Mouse (Mus musculus) cerebellum, postnatal 10 days (tissue): ENCODE results near the gene Fam117a.

Experiments
- DNase-seq, 2 experiments: peaks; one replicate each; pipeline ENCODE4 v3.0.0; 2021; ENCODE audit warnings: mixed read lengths in 2 of 2

Gene Fam117a

DNA sequence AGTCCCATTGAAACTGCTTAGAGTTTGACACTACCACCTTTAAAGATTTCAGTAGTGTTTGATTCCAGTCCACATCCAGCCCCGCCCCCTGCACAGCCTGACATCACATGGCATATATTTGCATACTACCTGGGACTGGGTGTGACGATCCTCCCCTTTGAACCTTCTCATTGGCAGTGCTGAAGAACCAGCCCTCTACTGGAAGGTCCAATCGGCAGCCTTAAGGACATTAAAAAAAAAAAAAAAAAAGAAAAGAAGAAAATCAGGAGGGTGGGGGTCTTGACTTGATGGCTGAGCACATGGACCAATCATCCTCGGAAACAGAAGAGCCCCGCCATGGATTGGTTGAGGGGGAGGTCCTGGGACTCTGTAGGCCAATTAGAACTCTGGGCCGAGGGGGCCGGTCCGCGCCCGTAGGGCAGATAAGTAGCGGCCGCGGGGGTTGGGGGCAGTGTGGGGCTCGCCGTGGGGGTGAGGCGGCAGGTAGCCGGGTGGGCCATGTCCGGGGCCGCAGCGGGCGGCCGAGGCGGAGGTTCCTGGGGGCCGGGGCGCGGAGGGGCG lies at the start of gene Fam117a:
Gene Fam117a (plus strand): TSS at position 451 of the 561 bp plus-strand sequence.
- DNase-seq: peak; percentile 85 to 91

- DNase-seq: no peak
Observed at GRCm38 (mm10) chr11:95291998-95292397, 44.8 kb upstream of the Fam117a start.

DNA sequence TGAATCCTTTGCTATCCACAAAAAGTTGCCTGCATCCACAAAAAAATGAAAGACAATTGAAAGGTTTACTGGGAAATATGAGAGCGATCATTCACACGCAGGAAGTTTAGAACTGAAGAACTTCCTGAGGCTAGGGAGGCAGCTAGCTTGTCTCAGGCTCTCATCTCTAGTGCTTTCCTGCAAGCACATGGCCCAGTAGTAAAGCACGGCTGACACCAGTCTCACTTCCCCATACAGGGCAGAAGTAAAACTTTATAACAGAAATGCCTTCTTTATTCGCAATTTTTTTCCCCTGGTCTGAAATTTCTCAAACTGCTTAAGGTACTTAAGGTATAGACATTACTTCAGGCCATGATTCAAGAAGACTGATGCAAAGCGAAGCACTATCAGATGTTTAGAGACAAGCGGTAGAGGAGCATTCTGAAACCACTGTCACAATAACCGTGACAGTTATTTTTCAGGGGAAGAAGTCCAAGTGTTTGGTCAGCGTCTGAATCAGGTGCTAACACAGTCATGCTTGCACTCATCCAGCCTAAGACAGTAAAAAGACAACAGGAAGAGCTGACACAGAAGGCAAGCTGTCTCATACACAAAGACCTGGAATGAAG lies 43.7 kb upstream of the Fam117a start:
- DNase-seq: no peak

- no peak for DNase-seq
Observed at GRCm38 (mm10) chr11:95295736-95296135, 41.1 kb upstream of the Fam117a start.

- DNase-seq: peak; percentile 20 to 38
Observed at GRCm38 (mm10) chr11:95298146-95298545, 38.7 kb upstream of the Fam117a start.

- no peak for DNase-seq
Observed at GRCm38 (mm10) chr11:95299886-95300285, 36.9 kb upstream of the Fam117a start.

DNA sequence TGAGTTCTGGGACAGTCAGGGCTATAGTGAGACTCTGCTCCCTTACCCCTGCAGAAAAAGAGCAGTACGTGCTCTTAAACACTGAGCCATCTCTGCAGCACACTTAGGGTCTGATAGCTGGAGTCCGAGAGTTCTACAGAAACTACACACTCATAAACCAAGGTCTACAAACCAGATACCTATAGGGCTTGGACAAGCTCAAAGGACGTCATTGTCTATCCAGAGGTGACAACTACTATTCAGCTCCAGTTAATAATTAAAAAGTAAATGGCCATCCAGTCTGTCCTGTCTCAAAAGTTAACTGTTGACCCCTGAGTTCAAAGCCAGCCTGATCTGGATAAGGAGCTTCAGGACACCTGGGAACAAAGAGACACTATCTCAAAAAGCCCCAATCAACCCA lies 35.0 kb upstream of the Fam117a start:
- no peak for DNase-seq

DNA sequence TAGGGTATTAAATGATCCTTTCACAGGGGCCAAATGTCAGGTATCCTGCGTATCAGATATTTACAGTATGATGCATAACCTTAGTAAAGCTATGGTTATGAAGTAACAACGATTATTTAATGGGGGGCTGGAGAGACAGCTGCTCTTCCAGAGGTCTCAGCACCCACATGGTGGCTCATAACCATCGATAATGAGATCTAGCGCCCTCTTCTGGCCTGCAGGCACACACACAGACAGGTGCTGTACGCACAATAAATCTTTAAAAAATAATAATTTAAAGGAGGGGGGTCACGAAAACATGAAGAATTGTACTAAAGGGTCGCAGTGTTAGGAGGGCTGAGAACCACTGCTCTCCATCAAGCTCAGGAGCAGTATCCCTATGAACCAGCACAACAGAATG lies 31.2 kb upstream of the Fam117a start:
- DNase-seq: no peak

- no peak for DNase-seq
Observed at GRCm38 (mm10) chr11:95307526-95307925, 29.3 kb upstream of the Fam117a start.

GRCm38 (mm10) chr11:95309510-95310006 lies 27.3 kb upstream of the Fam117a start:
- DNase-seq: peak; percentile 97 to 98

DNA sequence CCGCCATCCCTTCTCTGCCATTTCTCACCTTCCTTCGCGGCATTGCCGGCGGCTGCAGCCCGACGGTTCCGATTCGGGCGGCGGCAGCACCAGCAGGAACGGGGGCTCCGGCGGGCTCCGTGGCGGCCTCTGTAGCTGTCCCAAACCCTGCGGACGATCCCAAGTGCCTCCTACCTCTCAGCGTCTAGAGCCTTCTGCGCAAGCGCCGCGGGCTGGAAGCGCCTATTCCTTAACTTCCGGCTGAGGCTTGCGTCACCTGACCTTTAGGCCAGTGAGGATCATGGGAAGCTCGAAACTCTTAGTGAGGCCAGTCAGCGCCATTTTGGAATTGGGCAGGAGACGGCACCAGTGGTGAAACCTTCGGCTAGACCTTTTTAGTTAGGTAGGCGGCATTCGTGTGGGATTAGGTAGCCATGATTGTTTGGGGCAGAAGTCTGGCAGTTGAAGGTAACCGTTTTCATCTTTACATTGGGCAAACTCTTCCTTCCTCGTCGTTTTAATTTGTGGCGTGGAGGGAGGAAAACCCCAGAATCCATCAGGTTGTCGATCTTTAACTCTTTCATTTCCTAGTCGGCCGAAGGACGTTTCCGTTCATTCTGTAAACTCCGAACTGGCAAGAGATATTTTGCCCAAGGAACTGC lies 26.7 kb upstream of the Fam117a start, which contains the start of gene Kat7:
Gene Kat7 (minus strand): TSS at position 240 of the 641 bp plus-strand sequence.
- DNase-seq: peak; percentile 96 to 98

GRCm38 (mm10) chr11:95310648-95311424 lies 26.0 kb upstream of the Fam117a start:
- peak in 1 of 2 experiments; percentile 22 for DNase-seq

DNA sequence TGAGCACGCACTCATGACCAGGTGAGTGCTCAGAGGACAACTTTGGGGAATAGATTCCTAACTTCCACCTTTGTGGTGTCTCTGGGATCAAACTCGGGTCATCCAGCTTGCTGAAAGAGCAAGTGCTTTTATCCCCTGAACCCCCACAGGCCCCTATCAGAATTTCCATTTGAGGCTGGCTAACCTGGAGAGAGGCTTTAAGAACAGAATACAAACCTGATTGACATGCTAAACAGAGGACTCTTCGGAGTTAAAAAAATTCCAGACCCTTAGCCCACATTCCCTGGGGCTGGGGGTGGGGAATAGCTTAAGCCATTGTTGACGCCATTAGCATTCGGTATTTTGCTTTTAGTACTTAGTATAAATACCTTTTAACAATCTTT lies 25.4 kb upstream of the Fam117a start:
- DNase-seq: no peak

- DNase-seq: no peak
Observed at GRCm38 (mm10) chr11:95315215-95315955, 21.4 kb upstream of the Fam117a start.

GRCm38 (mm10) chr11:95318116-95318515 lies 18.7 kb upstream of the Fam117a start:
- DNase-seq: no peak

- no peak for DNase-seq
Observed at GRCm38 (mm10) chr11:95319506-95319905, 17.3 kb upstream of the Fam117a start.

GRCm38 (mm10) chr11:95320010-95320409 lies 16.8 kb upstream of the Fam117a start:
- DNase-seq: no peak

DNA sequence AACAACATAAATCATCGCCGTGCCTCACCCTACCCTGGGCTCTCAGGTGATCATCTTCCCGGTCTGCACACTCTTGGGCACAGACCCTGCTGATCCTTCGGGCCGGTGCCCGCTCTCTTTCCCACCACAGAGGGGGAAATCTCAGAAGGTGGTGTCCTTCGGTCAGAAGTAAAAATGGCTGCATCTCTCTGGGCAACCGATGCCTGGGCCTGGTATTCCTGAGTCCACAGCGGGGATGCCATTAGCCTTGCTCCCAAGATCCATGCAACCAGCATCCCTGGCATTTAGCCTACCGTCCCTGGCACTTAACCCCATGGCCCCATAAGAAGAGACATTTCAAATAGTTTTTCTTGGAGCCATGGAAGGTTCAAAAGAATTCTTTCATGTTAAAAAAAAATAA lies 12.6 kb upstream of the Fam117a start:
- peak in 1 of 2 experiments; percentile 34 for DNase-seq

DNA sequence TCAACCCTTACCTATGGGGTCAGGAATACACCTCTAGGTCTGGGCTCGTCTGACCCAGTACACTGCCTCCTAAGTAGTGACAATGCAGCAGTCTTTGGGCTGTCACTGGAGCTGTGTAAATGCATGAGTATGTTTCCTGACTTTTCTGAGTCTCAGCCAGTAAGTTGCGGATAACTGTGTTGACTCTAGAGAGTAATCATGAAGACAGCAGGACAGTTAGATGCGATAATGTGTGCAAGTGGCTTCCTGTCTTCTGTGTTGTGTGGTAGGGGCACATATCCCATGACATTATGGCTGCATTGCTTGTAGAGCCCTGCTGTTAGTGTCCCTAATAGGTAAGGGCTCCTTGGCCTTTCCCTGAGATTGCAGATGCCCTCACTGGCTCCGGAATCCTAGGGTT lies 11.0 kb upstream of the Fam117a start:
- no peak for DNase-seq

DNA sequence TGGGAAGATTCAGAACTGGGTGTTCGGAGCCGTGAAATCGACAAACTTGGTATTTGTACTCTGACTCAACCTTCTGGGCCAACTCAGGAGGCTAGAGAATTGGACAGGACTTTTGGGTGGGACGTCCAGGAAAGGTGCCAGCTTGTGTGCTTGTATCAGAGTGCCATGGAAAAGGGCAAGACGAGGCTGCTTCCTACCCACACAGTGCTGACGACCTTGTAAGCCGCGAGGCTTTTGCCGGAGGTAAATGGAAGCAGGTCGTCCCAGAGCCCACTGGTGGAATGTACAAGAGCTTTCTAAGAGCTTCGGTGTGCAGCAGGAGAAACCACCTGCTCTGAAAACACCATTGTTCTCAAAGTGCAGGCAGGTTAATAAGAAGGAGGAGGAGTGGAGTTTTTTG lies 10.6 kb upstream of the Fam117a start:
- no peak for DNase-seq

- no peak for DNase-seq
Observed at GRCm38 (mm10) chr11:95328629-95329028, 8.2 kb upstream of the Fam117a start.

DNA sequence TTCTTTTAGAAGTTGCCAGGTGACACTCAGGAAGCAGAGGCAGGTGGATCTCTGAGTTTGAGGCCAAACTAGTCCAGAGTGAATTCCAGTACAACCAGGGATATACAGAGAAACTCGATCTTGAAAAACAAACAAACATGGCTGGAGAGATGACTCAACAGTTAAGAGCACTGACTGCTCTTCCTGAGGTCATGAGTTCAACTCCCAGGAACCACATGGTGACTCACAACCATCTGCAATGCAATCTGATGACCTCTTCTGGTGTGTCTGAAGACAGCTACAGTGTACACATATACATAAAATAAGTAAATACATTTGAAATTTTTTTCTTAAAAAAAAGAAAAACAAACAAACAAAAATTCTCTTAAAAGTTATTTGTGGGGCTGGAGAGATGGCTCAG lies 6.2 kb upstream of the Fam117a start:
- no peak for DNase-seq

- no peak for DNase-seq
Observed at GRCm38 (mm10) chr11:95333209-95333608, 3.6 kb upstream of the Fam117a start.
